Mouse (Mus musculus) 3134 (cell line): ENCODE results near the gene Slc25a14.

Experiments
- DNase-seq: peaks from one replicate; pipeline ENCODE4 v3.0.0-alpha.2; 2011; ENCODE audit warnings: low spot score; ENCODE audit not compliant: insufficient read length; ENCODE audit errors: extremely low read depth

Slc25a14 gene

GRCm38 (mm10) chrX:48623379-48624053 is at the start of gene Slc25a14:
TSS of gene Slc25a14 (plus strand) at chrX:48623413.
- DNase-seq, result peak; percentile 82

GRCm38 (mm10) chrX:48583332-48583731 is 39.9 kb upstream of the Slc25a14 start:
- no peak for DNase-seq

GRCm38 (mm10) chrX:48593721-48594098 is 29.5 kb upstream of the Slc25a14 start:
- DNase-seq, result no peak

GRCm38 (mm10) chrX:48594099-48594760 is 29.0 kb upstream of the Slc25a14 start, which contains the start of gene Zfp280c:
TSS of gene Zfp280c (minus strand) at chrX:48594504.
- DNase-seq, result peak; percentile 87

GRCm38 (mm10) chrX:48596053-48596452 is 27.2 kb upstream of the Slc25a14 start:
- no peak for DNase-seq

- DNase-seq, result no peak
These were observed 26.3 kb upstream of the Slc25a14 start for GRCm38 (mm10) chrX:48596906-48597305.

- no peak for DNase-seq
These were observed 18.3 kb upstream of the Slc25a14 start for GRCm38 (mm10) chrX:48604872-48605271.

- no peak for DNase-seq
These were observed 199 bp upstream of the Slc25a14 start for GRCm38 (mm10) chrX:48623049-48623378.

GRCm38 (mm10) chrX:48624054-48624420 is 824 bp downstream of the Slc25a14 start:
- DNase-seq, result no peak

- DNase-seq, result no peak
These were observed 13.8 kb downstream of the Slc25a14 start for GRCm38 (mm10) chrX:48637032-48637431.

- no peak for DNase-seq
These were observed 20.9 kb downstream of the Slc25a14 start for GRCm38 (mm10) chrX:48644122-48644521.

GRCm38 (mm10) chrX:48666807-48667206 is 43.6 kb downstream of the Slc25a14 start:
- DNase-seq, result no peak

- no peak for DNase-seq
These were observed 46.4 kb downstream of the Slc25a14 start for GRCm38 (mm10) chrX:48669588-48669987.

- DNase-seq, result no peak
These were observed 48.5 kb downstream of the Slc25a14 start for GRCm38 (mm10) chrX:48671714-48672113.

- DNase-seq, result peak; percentile 23
These were observed 51.0 kb downstream of the Slc25a14 start, which contains the start of gene Gpr119 for GRCm38 (mm10) chrX:48674171-48674570. TSS of gene Gpr119 (minus strand) at chrX:48674478.

- no peak for DNase-seq
These were observed 60.2 kb downstream of the Slc25a14 start for GRCm38 (mm10) chrX:48683451-48683850.

GRCm38 (mm10) chrX:48683857-48684256 is 60.6 kb downstream of the Slc25a14 start:
- DNase-seq, result no peak

GRCm38 (mm10) chrX:48694460-48694859 is 71.2 kb downstream of the Slc25a14 start:
- DNase-seq, result no peak

GRCm38 (mm10) chrX:48694864-48695371 is 71.7 kb downstream of the Slc25a14 start, which contains the start of gene Rbmx2:
TSS of gene Rbmx2 (plus strand) at chrX:48695004.
- peak; percentile 95 for DNase-seq

- no peak for DNase-seq
These were observed 86.5 kb downstream of the Slc25a14 start for GRCm38 (mm10) chrX:48709701-48710100.
